Mouse (Mus musculus) small intestine, adult 2 months (tissue): ENCODE measurements around the gene Utp14b.

Experiments
- CTCF ChIP-seq: fragments of 200-500 bp; IDR thresholded peaks from 2 replicates; pipeline ENCODE4 v1.5.1; 2012; ENCODE audit warnings: low read depth, mild to moderate bottlenecking, control low read depth, inconsistent platforms, low read length, moderate library complexity, mixed read lengths; ENCODE audit not compliant: insufficient replicate concordance, insufficient read length; ENCODE audit errors: extremely low read depth
- POLR2A ChIP-seq: fragments of 200-500 bp; IDR thresholded peaks from 2 replicates; pipeline ENCODE4 v1.6.1; 2012; ENCODE audit warnings: low read depth, mild to moderate bottlenecking, control low read depth, inconsistent platforms, low read length, moderate library complexity

DNA sequence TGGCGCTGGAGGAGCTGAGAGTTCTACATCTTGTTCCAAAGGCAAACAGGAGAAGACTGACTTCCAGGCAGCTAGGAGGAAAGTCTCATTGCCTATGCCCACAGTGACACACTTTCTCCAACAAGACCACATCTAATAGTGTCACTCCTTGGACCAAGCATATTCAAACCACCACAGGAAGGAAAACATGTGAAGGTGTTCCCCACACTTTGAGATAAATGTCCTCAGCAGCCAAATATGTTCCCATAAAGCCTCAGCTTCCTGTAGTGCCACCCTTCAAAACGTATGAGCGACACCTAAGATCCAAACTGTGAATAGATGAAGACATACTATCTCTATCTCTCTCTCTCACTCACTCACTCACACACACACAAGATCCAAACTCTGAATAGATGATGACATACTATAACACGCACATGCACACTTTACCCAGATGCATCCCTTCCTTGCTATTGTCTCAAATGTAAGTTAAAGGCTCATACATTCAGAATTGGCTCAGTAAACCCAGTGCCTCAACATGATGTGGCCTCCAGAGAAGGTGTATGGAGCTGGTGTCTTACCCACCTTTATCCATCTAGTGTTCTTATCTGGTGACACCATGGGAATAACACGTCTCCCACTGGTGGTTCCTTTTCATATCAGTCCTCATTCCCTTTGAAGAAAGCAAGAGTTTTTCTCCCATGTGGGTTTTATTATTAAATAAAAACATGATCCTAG, 52.9 kb downstream of the Utp14b start:
- no peak for TF ChIP-seq CTCF
- TF ChIP-seq POLR2A: no peak
